Mouse (Mus musculus): Measurements from ENCODE around the gene Olfr1133.

DNA sequence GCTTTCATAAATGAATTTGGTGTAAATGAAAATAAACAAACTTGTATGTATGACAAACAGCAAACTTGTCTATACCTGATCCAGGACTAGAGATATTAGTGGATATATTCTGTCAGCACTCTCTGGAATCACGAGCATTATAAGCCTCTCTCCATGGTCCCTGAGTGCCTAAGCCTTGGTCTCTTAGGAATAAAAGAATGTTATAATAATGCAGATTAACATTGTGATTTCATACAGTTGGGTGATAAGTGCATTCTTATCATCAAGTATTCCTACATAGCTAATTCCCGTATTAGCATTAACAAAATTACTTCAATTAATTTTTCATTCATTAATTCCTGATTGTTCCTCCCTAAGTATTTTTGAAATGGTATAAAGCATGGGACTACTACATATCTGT, 11.2 kb upstream of the Olfr1133 start, which contains the start of gene Olfr1134:
- no peak for TF ChIP-seq GATA1 (IDR thresholded peaks at IDR 0.05; ENCODE audit: borderline replicate concordance, low read length)
- no peak for TF ChIP-seq FLI1 (IDR thresholded peaks at IDR 0.05; ENCODE audit: low read length)

Data from megakaryocyte, embryonic 14.5 days (primary cell).